21 mouse cellular contexts compared by ENCODE assay signal in genomic region chr5:99564501-99565323, GRCm38 (mm10).
DNase-seq lines count a peak whose midpoint lies in the region; ATAC-seq lines count a peak whose summit lies in the region.
"Had no signal": no experiment of that assay in that cellular context is flagged by ENCODE, and none has a peak within 500 bp of the region (broad histone marks: within the 10 kb centered on the region; RNA-seq: fewer than 3 reads in every experiment).

No protein-coding gene starts in this region.

- H3K36me3 ChIP-seq in heart, embryonic 10.5 days, result no peaks in the 10 kb centered on the region
- no peaks in the 10 kb centered on the region for H3K36me3 ChIP-seq in forebrain, embryonic 15.5 days
- H3K36me3 ChIP-seq: heart, embryonic 13.5 days; liver, embryonic 13.5 days; lung, embryonic 15.5 days had no signal

- H3K9ac ChIP-seq in forebrain, embryonic 15.5 days (replicated peaks), result no peak overlapping the region
- H3K9ac ChIP-seq: heart, embryonic 13.5 days; liver, embryonic 13.5 days; lung, embryonic 15.5 days had no signal

- no peak overlapping the region for H3K4me3 ChIP-seq in heart, embryonic 10.5 days
- H3K4me3 ChIP-seq in forebrain, embryonic 15.5 days, result no peak overlapping the region
- H3K4me3 ChIP-seq: gastrocnemius, adult 2 months; heart, embryonic 13.5 days; layer of hippocampus, adult 2 months; liver, embryonic 13.5 days; lung, embryonic 15.5 days had no signal

- intact Hi-C loops in heart, postnatal 14 days (cut with DNase I), result no loop called here

- peak; percentile 47 for DNase-seq in heart, embryonic 10.5 days (ENCODE audit: low spot score)
- DNase-seq in heart, postnatal 14 days, result no peak
- peak; percentile 21 for DNase-seq in Muller cell, postnatal 12 days (ENCODE audit: inconsistent ontology term)
- peak; percentile 11 for DNase-seq in neural tube, embryonic 10.5 days (ENCODE audit: extremely low spot score, low spot score)
- no peak for DNase-seq in kidney, postnatal 10 days
- DNase-seq in right cerebral cortex, postnatal 36 days (ENCODE audit: low spot score in 2 of 2), result no peak
- DNase-seq: cerebellum, adult 2 months; cerebellum, postnatal 36 days; gastrocnemius, adult 2 months; kidney, postnatal 14 days; liver, embryonic 13.5 days; lung, postnatal 4 days; right cerebral cortex, adult 18-20 months; spleen, adult 18-20 months; thymus, postnatal 25 days had no signal

- peak; percentile 76 for ATAC-seq in forebrain, embryonic 15.5 days (replicated peaks)
- ATAC-seq: intestine, postnatal 0 days; midbrain, embryonic 16.5 days had no signal

- 72% methylated on average over 8 of the region's 8 CpGs for WGBS in heart, embryonic 10.5 days
- whole genome bisulfite sequencing in forebrain, embryonic 15.5 days, result 19% methylated on average over 8 of the region's 8 CpGs

- no peak overlapping the region for H3K27ac ChIP-seq in heart, embryonic 10.5 days
- no peak overlapping the region for H3K27ac ChIP-seq in forebrain, embryonic 15.5 days (replicated peaks)
- H3K27ac ChIP-seq: gastrocnemius, adult 2 months; heart, embryonic 13.5 days; layer of hippocampus, adult 2 months; liver, embryonic 13.5 days; lung, embryonic 15.5 days had no signal

- H3K4me2 ChIP-seq in forebrain, embryonic 15.5 days (replicated peaks), result no peak overlapping the region
- H3K4me2 ChIP-seq: heart, embryonic 13.5 days; liver, embryonic 13.5 days; lung, embryonic 15.5 days had no signal

- no peaks in the 10 kb centered on the region for H3K27me3 ChIP-seq in heart, embryonic 10.5 days (ENCODE audit: insufficient read depth, poor library complexity, severe bottlenecking)
- peaks cover 17% of the 10 kb centered on the region; the same call in 1 of the 2 replicates for H3K27me3 ChIP-seq in forebrain, embryonic 15.5 days
- H3K27me3 ChIP-seq: heart, embryonic 13.5 days; liver, embryonic 13.5 days; lung, embryonic 15.5 days had no signal

- peaks cover 18% of the 10 kb centered on the region for H3K4me1 ChIP-seq in heart, embryonic 10.5 days
- H3K4me1 ChIP-seq in forebrain, embryonic 15.5 days, result peaks cover 15% of the 10 kb centered on the region; the same call in 1 of the 2 replicates
- H3K4me1 ChIP-seq: liver, embryonic 13.5 days had no signal

- H3K9me3 ChIP-seq in heart, embryonic 10.5 days, result no peaks in the 10 kb centered on the region
- H3K9me3 ChIP-seq in forebrain, embryonic 15.5 days, result no peaks in the 10 kb centered on the region
- H3K9me3 ChIP-seq: heart, embryonic 13.5 days; liver, embryonic 13.5 days; lung, embryonic 15.5 days had no signal

Comparison
In these comparisons a context has a peak if more than half of its experiments do, and no peak if none do; other contexts are left out.
1. DNase-seq: peak in heart, embryonic 10.5 days (single experiment), Muller cell, postnatal 12 days (single experiment) and neural tube, embryonic 10.5 days (single experiment); none in heart, postnatal 14 days (0 of 2), kidney, postnatal 10 days (single experiment) and right cerebral cortex, postnatal 36 days (0 of 2).